13 mouse cellular contexts compared by ENCODE assay signal in genomic region chr4:145125463-145126220, GRCm38 (mm10).
DNase-seq lines count a peak whose midpoint lies in the region; ATAC-seq and TF ChIP-seq lines count a peak whose summit lies in the region.
"Had no signal": no experiment of that assay in that cellular context is flagged by ENCODE, and none has a peak within 500 bp of the region (broad histone marks: within the 10 kb centered on the region; RNA-seq: fewer than 3 reads in every experiment).

No protein-coding gene starts in this region.

- 67% methylated on average over 4 of the region's 4 CpGs for WGBS in forebrain, embryonic 16.5 days
- 73% methylated on average over 4 of the region's 4 CpGs for WGBS in forebrain, embryonic 13.5 days
- 59% methylated on average over 4 of the region's 4 CpGs for whole genome bisulfite sequencing in kidney, postnatal 0 days
- 53% methylated on average over 4 of the region's 4 CpGs for WGBS in embryonic facial prominence, embryonic 13.5 days

- H3K4me3 ChIP-seq in forebrain, embryonic 16.5 days (replicated peaks; ENCODE audit: low read length) = no peak overlapping the region
- no peak overlapping the region for H3K4me3 ChIP-seq in forebrain, embryonic 13.5 days
- no peak overlapping the region for H3K4me3 ChIP-seq in kidney, postnatal 0 days (replicated peaks; ENCODE audit: low read depth, low read length)
- no peak overlapping the region for H3K4me3 ChIP-seq in embryonic facial prominence, embryonic 13.5 days
- H3K4me3 ChIP-seq: neural tube, embryonic 12.5 days had no signal

- H3K36me3 ChIP-seq in forebrain, embryonic 16.5 days (ENCODE audit: control insufficient read depth, insufficient read depth) = peaks cover 6% of the 10 kb centered on the region
- H3K36me3 ChIP-seq in forebrain, embryonic 13.5 days (ENCODE audit: poor library complexity, severe bottlenecking) = peaks cover 77% of the 10 kb centered on the region
- peaks cover 48% of the 10 kb centered on the region for H3K36me3 ChIP-seq in kidney, postnatal 0 days (ENCODE audit: insufficient read depth, low read length)
- H3K36me3 ChIP-seq in embryonic facial prominence, embryonic 13.5 days = peaks cover 49% of the 10 kb centered on the region

- no peak overlapping the region for H3K4me2 ChIP-seq in forebrain, embryonic 16.5 days (ENCODE audit: low read length)
- no peak overlapping the region for H3K4me2 ChIP-seq in forebrain, embryonic 13.5 days
- no peak overlapping the region for H3K4me2 ChIP-seq in kidney, postnatal 0 days (ENCODE audit: low read length)
- H3K4me2 ChIP-seq in embryonic facial prominence, embryonic 13.5 days = no peak overlapping the region
- H3K4me2 ChIP-seq: neural tube, embryonic 12.5 days had no signal

- H3K27ac ChIP-seq in forebrain, embryonic 16.5 days (ENCODE audit: low read length) = no peak overlapping the region
- no peak overlapping the region for H3K27ac ChIP-seq in forebrain, embryonic 13.5 days
- no peak overlapping the region for H3K27ac ChIP-seq in kidney, postnatal 0 days
- peak overlapping the region; percentile 48 for H3K27ac ChIP-seq in embryonic facial prominence, embryonic 13.5 days
- H3K27ac ChIP-seq: neural tube, embryonic 12.5 days had no signal

- H3K9ac ChIP-seq in forebrain, embryonic 16.5 days (replicated peaks; ENCODE audit: low read depth, low read length) = no peak overlapping the region
- no peak overlapping the region for H3K9ac ChIP-seq in forebrain, embryonic 13.5 days
- no peak overlapping the region for H3K9ac ChIP-seq in kidney, postnatal 0 days (ENCODE audit: low read depth, low read length)
- H3K9ac ChIP-seq in embryonic facial prominence, embryonic 13.5 days = no peak overlapping the region
- H3K9ac ChIP-seq: neural tube, embryonic 12.5 days had no signal

- H3K4me1 ChIP-seq in forebrain, embryonic 16.5 days (replicated peaks; ENCODE audit: control insufficient read depth, insufficient read depth, low read length) = 0 out of 2 replicates have a peak, but pooled peaks cover 3% of the 10 kb centered on the region
- H3K4me1 ChIP-seq in forebrain, embryonic 13.5 days = no peaks in the 10 kb centered on the region
- no peaks in the 10 kb centered on the region for H3K4me1 ChIP-seq in kidney, postnatal 0 days (replicated peaks; ENCODE audit: insufficient read depth, low read length)
- peaks cover 9% of the 10 kb centered on the region for H3K4me1 ChIP-seq in embryonic facial prominence, embryonic 13.5 days
- H3K4me1 ChIP-seq: neural tube, embryonic 12.5 days had no signal

- TF ChIP-seq CTCF in kidney, postnatal 0 days (IDR thresholded peaks at IDR 0.05; ENCODE audit: low read depth) = peak; percentile 50; the same call in 1 of the 2 replicates

- H3K9me3 ChIP-seq in forebrain, embryonic 16.5 days (ENCODE audit: control insufficient read depth, low read length) = no peaks in the 10 kb centered on the region
- no peaks in the 10 kb centered on the region for H3K9me3 ChIP-seq in forebrain, embryonic 13.5 days (replicated peaks)
- no peaks in the 10 kb centered on the region for H3K9me3 ChIP-seq in kidney, postnatal 0 days (replicated peaks; ENCODE audit: low read length)
- H3K9me3 ChIP-seq in embryonic facial prominence, embryonic 13.5 days = no peaks in the 10 kb centered on the region
- H3K9me3 ChIP-seq: neural tube, embryonic 12.5 days had no signal

- peak; percentile 52 for DNase-seq in kidney, postnatal 0 days (ENCODE audit: low spot score)
- DNase-seq in kidney, postnatal 14 days = no peak
- DNase-seq in 416B (ENCODE audit: low read depth) (peak; percentile 29), liver (no peak)
- no peak for DNase-seq in kidney, postnatal 25 days
- DNase-seq: cerebellum, adult 11-12 months; heart, postnatal 10 days; kidney, adult 11 months; thymus, adult 2 months had no signal

- peak; percentile 31; the same call in 1 of the 2 replicates for ATAC-seq in forebrain, embryonic 16.5 days
- ATAC-seq in forebrain, embryonic 13.5 days = no peak
- ATAC-seq in kidney, postnatal 0 days (replicated peaks; ENCODE audit: low FRiP score, low read depth) = no peak
- ATAC-seq in embryonic facial prominence, embryonic 13.5 days (ENCODE audit: insufficient number of reproducible peaks, insufficient read depth, low FRiP score, low TSS enrichment, low read depth) = no peak

- H3K27me3 ChIP-seq in forebrain, embryonic 16.5 days (replicated peaks; ENCODE audit: control insufficient read depth, insufficient read depth, low read length) = no peaks in the 10 kb centered on the region
- H3K27me3 ChIP-seq in forebrain, embryonic 13.5 days = no peaks in the 10 kb centered on the region
- H3K27me3 ChIP-seq in kidney, postnatal 0 days (ENCODE audit: insufficient read depth, low read length) = no peaks in the 10 kb centered on the region
- no peaks in the 10 kb centered on the region; the same call in 1 of the 2 replicates for H3K27me3 ChIP-seq in embryonic facial prominence, embryonic 13.5 days
- H3K27me3 ChIP-seq: neural tube, embryonic 12.5 days had no signal

Comparison
In these comparisons a context has a peak if more than half of its experiments do, and no peak if none do; other contexts are left out.
1. DNase-seq: peak in kidney, postnatal 0 days (single experiment) and 416B (single experiment); none in kidney, postnatal 14 days (single experiment), kidney, postnatal 25 days (0 of 2) and liver (single experiment).